9 mouse cellular contexts compared by ENCODE assay signal in genomic region chr4:140100141-140100540, GRCm38 (mm10).
DNase-seq lines count a peak whose midpoint lies in the region; ATAC-seq and TF ChIP-seq lines count a peak whose summit lies in the region.
"Had no signal": no experiment of that assay in that cellular context is flagged by ENCODE, and none has a peak within 500 bp of the region (broad histone marks: within the 10 kb centered on the region; RNA-seq: fewer than 3 reads in every experiment).

No protein-coding gene starts in this region.

- H3K4me3 ChIP-seq in liver, embryonic 14.5 days (ENCODE audit: insufficient read depth in 1 of 2, low read depth in 2 of 2, low read length in 2 of 2), result no peak overlapping the region
- H3K4me3 ChIP-seq in forebrain, embryonic 14.5 days (ENCODE audit: low read depth, low read length), result no peak overlapping the region
- H3K4me3 ChIP-seq in neural tube, embryonic 11.5 days (ENCODE audit: low read depth, low read length), result no peak overlapping the region
- H3K4me3 ChIP-seq: myocyte had no signal

- no peak for ATAC-seq in liver, embryonic 14.5 days (ENCODE audit: insufficient read depth)
- no peak for ATAC-seq in forebrain, embryonic 14.5 days
- ATAC-seq in neural tube, embryonic 11.5 days (ENCODE audit: insufficient read depth, low FRiP score, low TSS enrichment), result no peak

- H3K9ac ChIP-seq in liver, embryonic 14.5 days (replicated peaks), result no peak overlapping the region
- no peak overlapping the region for H3K9ac ChIP-seq in forebrain, embryonic 14.5 days (ENCODE audit: low read length)
- no peak overlapping the region for H3K9ac ChIP-seq in neural tube, embryonic 11.5 days (ENCODE audit: low read length)

- H3K27me3 ChIP-seq in liver, embryonic 14.5 days (ENCODE audit: control insufficient read depth, insufficient read depth, low read length), result no peaks in the 10 kb centered on the region; the same call in 1 of the 2 replicates
- H3K27me3 ChIP-seq in forebrain, embryonic 14.5 days (replicated peaks; ENCODE audit: control insufficient read depth, insufficient read depth, low read length), result no peaks in the 10 kb centered on the region
- no peaks in the 10 kb centered on the region for H3K27me3 ChIP-seq in neural tube, embryonic 11.5 days (ENCODE audit: control insufficient read depth, insufficient read depth, low read length)

- TF ChIP-seq EP300 in liver, embryonic 14.5 days (IDR thresholded peaks at IDR 0.05; ENCODE audit: low read depth), result no peak

- DNase-seq in cerebellum, postnatal 14 days, result peak; percentile 71 to 81
- no peak for DNase-seq in cerebellum, adult 9-10 months
- DNase-seq in liver, embryonic 14.5 days (ENCODE audit: low read depth in 3 of 3, low spot score in 3 of 3), result no peak
- DNase-seq in liver, result no peak
- DNase-seq in forebrain, embryonic 14.5 days (ENCODE audit: low spot score), result peak; percentile 62
- DNase-seq in neural tube, embryonic 11.5 days (ENCODE audit: low spot score), result peak; percentile 68
- DNase-seq in heart, postnatal 25 days (ENCODE audit: low spot score), result no peak
- no peak for DNase-seq in urinary bladder, postnatal 10 days (ENCODE audit: low spot score)

- no peaks in the 10 kb centered on the region for H3K36me3 ChIP-seq in liver, embryonic 14.5 days (replicated peaks; ENCODE audit: control insufficient read depth, insufficient read depth, low read depth)
- H3K36me3 ChIP-seq in forebrain, embryonic 14.5 days (ENCODE audit: control insufficient read depth, insufficient read depth, low read length), result no peaks in the 10 kb centered on the region
- H3K36me3 ChIP-seq in neural tube, embryonic 11.5 days (ENCODE audit: control insufficient read depth, insufficient read depth, low read length), result no peaks in the 10 kb centered on the region

- H3K9me3 ChIP-seq in liver, embryonic 14.5 days (ENCODE audit: control insufficient read depth, low read length), result no peaks in the 10 kb centered on the region
- H3K9me3 ChIP-seq in forebrain, embryonic 14.5 days (replicated peaks; ENCODE audit: control insufficient read depth, low read length), result no peaks in the 10 kb centered on the region
- H3K9me3 ChIP-seq in neural tube, embryonic 11.5 days (ENCODE audit: control insufficient read depth, low read length), result no peaks in the 10 kb centered on the region

- WGBS in liver, embryonic 14.5 days (ENCODE audit: insufficient replicate concordance), result 64% methylated on average over 1 of the region's 1 CpGs
- 84% methylated on average over 1 of the region's 1 CpGs for WGBS in forebrain, embryonic 14.5 days
- WGBS in neural tube, embryonic 11.5 days, result 78% methylated on average over 1 of the region's 1 CpGs

- H3K4me1 ChIP-seq in liver, embryonic 14.5 days (replicated peaks; ENCODE audit: control insufficient read depth in 2 of 2, insufficient read depth in 2 of 2, low read length in 1 of 2), result no peaks in the 10 kb centered on the region
- H3K4me1 ChIP-seq in forebrain, embryonic 14.5 days (ENCODE audit: control insufficient read depth, insufficient read depth, low read length), result peaks cover 23% of the 10 kb centered on the region
- peaks cover 14% of the 10 kb centered on the region; the same call in 1 of the 2 replicates for H3K4me1 ChIP-seq in neural tube, embryonic 11.5 days (ENCODE audit: control insufficient read depth, insufficient read depth, low read length)

- no peak overlapping the region for H3K4me2 ChIP-seq in liver, embryonic 14.5 days (ENCODE audit: low read depth)
- H3K4me2 ChIP-seq in forebrain, embryonic 14.5 days (ENCODE audit: low read length), result no peak overlapping the region
- H3K4me2 ChIP-seq in neural tube, embryonic 11.5 days (ENCODE audit: low read depth), result no peak overlapping the region

- H3K27ac ChIP-seq in liver, embryonic 14.5 days, result no peak overlapping the region
- 0 out of 2 replicates have a peak overlapping the region, but pooled peaks have one; percentile 15 for H3K27ac ChIP-seq in forebrain, embryonic 14.5 days (ENCODE audit: low read depth, low read length)
- H3K27ac ChIP-seq in neural tube, embryonic 11.5 days (ENCODE audit: low read depth, low read length), result no peak overlapping the region

- intact Hi-C loops in heart, postnatal 25 days (cut with DNase I), result loop anchor here (10.0 kb wide), 1 partner anchor 225 kb away; no protein-coding TSS in a partner anchor

- TF ChIP-seq CTCF in liver, embryonic 14.5 days (IDR thresholded peaks at IDR 0.05; ENCODE audit: low read depth), result peak; percentile 28; the same call in 1 of the 2 replicates

Comparison
In these comparisons a context has a peak if more than half of its experiments do, and no peak if none do; other contexts are left out.
1. DNase-seq: peak in cerebellum, postnatal 14 days (2 of 2), forebrain, embryonic 14.5 days (single experiment) and neural tube, embryonic 11.5 days (single experiment); none in cerebellum, adult 9-10 months (single experiment), liver, embryonic 14.5 days (0 of 3), liver (single experiment), heart, postnatal 25 days (single experiment) and urinary bladder, postnatal 10 days (single experiment).